Mouse (Mus musculus) neural tube, embryonic 13.5 days (tissue): ENCODE data around the gene Dcaf11. TPM values are rescaled to one million over a fixed set of nuclear protein-coding genes. Genes with fewer than 3 reads are reported as not detected.

Experiments
- ATAC-seq: fragments of 200-750 bp; cut with Nextera tagmentation; 2 replicates; pipeline ENCODE4 v1.8.0; 2017; ENCODE audit warnings: low read depth, mild to moderate bottlenecking, moderate TSS enrichment, moderate library complexity
- H3K27ac ChIP-seq: fragments of 300-500 bp; sonication (generic); replicated peaks from 2 replicates; pipeline ENCODE4 v1.5.1; 2015; ENCODE audit warnings: moderate library complexity, mild to moderate bottlenecking, inconsistent platforms
- H3K27me3 ChIP-seq: fragments of 300-500 bp; sonication (generic); 2 replicates; pipeline ENCODE4 v1.6.1; 2015; ENCODE audit warnings: mild to moderate bottlenecking, inconsistent platforms
- H3K36me3 ChIP-seq: fragments of 300-500 bp; sonication (generic); 2 replicates; pipeline ENCODE4 v1.6.1; 2015; ENCODE audit warnings: mild to moderate bottlenecking, inconsistent platforms
- H3K4me1 ChIP-seq: fragments of 300-500 bp; sonication (generic); replicated peaks from 2 replicates; pipeline ENCODE4 v1.6.1; 2015; ENCODE audit warnings: inconsistent platforms
- H3K4me2 ChIP-seq: fragments of 300-500 bp; sonication (generic); 2 replicates; pipeline ENCODE4 v1.6.1; 2015; ENCODE audit warnings: inconsistent platforms, mild to moderate bottlenecking, moderate library complexity
- H3K4me3 ChIP-seq: fragments of 300-500 bp; sonication (generic); 2 replicates; pipeline ENCODE4 v1.5.1; 2015; ENCODE audit warnings: mild to moderate bottlenecking, inconsistent platforms
- H3K9ac ChIP-seq: fragments of 300-500 bp; sonication (generic); 2 replicates; pipeline ENCODE4 v1.6.1; 2015; ENCODE audit warnings: moderate library complexity, mild to moderate bottlenecking, inconsistent platforms
- H3K9me3 ChIP-seq: fragments of 300-500 bp; sonication (generic); 2 replicates; pipeline ENCODE4 v1.6.1; 2016; ENCODE audit warnings: inconsistent platforms
- WGBS: fragments of 180-500 bp; shearing (Covaris S2); methylation state at CpG from one replicate; pipeline ENCODE4 v1.1.7; 2015; 5-methylcytosine and 5-hydroxymethylcytosine counted together
- polyA plus RNA-seq: library from polyadenylated mRNA; unstranded; fragments of >200 nt; fragmentation: Nextera tagmentation; extraction: Ambion mirVana; gene quantifications from 2 replicates; pipeline ENCODE4 v1.2.1, GENCODE M21; 2015

Dcaf11 gene
- polyA plus RNA-seq, 1 experiment from 2014 or later: 109 TPM

- H3K27ac ChIP-seq: no peak overlapping the region
- peaks cover 21% of the 10 kb centered on the region for H3K4me1 ChIP-seq
- H3K36me3 ChIP-seq: no peaks in the 10 kb centered on the region
- H3K27me3 ChIP-seq: no peaks in the 10 kb centered on the region
- no peak overlapping the region for H3K9ac ChIP-seq
- no peak overlapping the region for H3K4me3 ChIP-seq
- WGBS: 53% methylated on average over 6 of the region's 6 CpGs
- H3K9me3 ChIP-seq: no peaks in the 10 kb centered on the region
- no peak overlapping the region for H3K4me2 ChIP-seq
- ATAC-seq: no peak
Observed at GRCm38 (mm10) chr14:55536116-55536745, 23.6 kb upstream of the Dcaf11 start.

- Histone ChIP-seq H3K27ac (peak within 1 kb of the TSS; percentile 94), H3K9ac (peak within 1 kb of the TSS; percentile 86), H3K36me3 (peaks cover 18% of the 10 kb centered on the region), H3K4me2 (peak within 1 kb of the TSS; percentile 84), H3K27me3 (no peaks in the 10 kb centered on the region), H3K9me3 (no peaks in the 10 kb centered on the region), H3K4me1 (peaks cover 41% of the 10 kb centered on the region), H3K4me3 (peak within 1 kb of the TSS; percentile 55)
- WGBS: under 1% methylated on average over 32 of the region's 32 CpGs
- ATAC-seq: peak; percentile 91
Observed at GRCm38 (mm10) chr14:55540067-55540786, 19.6 kb upstream of the Dcaf11 start, which contains the start of gene Pck2. Gene Pck2 (plus strand): TSS chr14:55540266.

DNA sequence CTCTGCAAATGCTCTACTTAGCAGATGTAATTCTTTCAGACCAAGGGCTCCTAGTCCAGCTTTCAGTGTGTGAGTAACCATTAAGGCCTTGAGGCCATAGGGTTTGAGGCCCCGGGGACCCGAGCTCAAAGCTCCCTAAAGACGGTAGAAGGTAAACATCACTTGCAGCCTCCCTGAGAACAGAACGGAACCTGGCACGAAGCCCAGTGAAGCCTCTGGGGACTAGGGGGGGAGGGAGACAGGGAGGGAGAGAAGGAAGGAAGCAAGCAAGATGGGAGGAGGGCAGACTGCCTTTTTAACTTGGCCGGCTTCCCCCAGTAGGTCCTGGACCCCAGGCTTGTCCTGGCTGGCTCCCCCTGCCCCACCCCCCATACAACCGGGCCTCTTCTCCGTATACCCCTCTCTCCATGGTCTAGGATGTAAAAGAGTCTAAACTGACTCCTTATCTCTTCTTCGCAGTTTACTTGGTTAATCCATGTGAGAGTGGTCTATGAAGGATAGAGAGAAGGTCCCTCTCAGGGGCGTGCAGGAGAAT is 19.0 kb upstream of the Dcaf11 start:
- ATAC-seq: peak; percentile 65
- Histone ChIP-seq H3K27me3 (no peaks in the 10 kb centered on the region), H3K9me3 (no peaks in the 10 kb centered on the region), H3K4me3 (peak overlapping the region; percentile 55), H3K4me2 (peak overlapping the region; percentile 84), H3K9ac (peak overlapping the region; percentile 86), H3K36me3 (peaks cover 25% of the 10 kb centered on the region), H3K27ac (peak overlapping the region; percentile 94), H3K4me1 (peaks cover 41% of the 10 kb centered on the region)
- 9% methylated on average over 10 of the region's 10 CpGs for WGBS

GRCm38 (mm10) chr14:55542268-55542667 is 17.5 kb upstream of the Dcaf11 start:
- peaks cover 30% of the 10 kb centered on the region for H3K36me3 ChIP-seq
- ATAC-seq: no peak
- H3K9me3 ChIP-seq: no peaks in the 10 kb centered on the region
- H3K27ac ChIP-seq: no peak overlapping the region
- no peak overlapping the region for H3K4me3 ChIP-seq
- no peaks in the 10 kb centered on the region for H3K27me3 ChIP-seq
- H3K4me2 ChIP-seq: no peak overlapping the region
- no peak overlapping the region for H3K9ac ChIP-seq
- H3K4me1 ChIP-seq: peaks cover 41% of the 10 kb centered on the region
- 95% methylated on average over 12 of the region's 12 CpGs for WGBS

DNA sequence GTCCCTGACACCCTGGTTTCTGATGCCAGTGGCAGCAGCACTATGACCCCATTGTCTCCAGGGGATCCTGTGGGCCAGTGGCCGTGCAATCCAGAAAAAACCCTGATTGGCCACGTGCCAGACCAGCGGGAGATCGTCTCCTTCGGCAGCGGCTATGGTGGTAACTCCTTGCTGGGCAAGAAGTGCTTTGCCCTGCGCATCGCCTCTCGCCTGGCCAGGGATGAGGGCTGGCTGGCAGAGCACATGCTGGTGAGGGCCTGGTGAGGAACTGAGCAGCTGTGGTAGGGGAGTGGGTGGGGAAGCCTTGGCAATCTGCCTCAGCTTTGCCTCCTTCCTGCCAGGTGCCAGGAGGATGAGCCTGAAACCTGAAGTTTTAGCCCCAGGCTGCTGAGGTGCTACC is 15.5 kb upstream of the Dcaf11 start:
- ATAC-seq: no peak
- H3K9me3 ChIP-seq: no peaks in the 10 kb centered on the region
- peaks cover 50% of the 10 kb centered on the region for H3K36me3 ChIP-seq
- H3K4me1 ChIP-seq: peaks cover 39% of the 10 kb centered on the region
- no peaks in the 10 kb centered on the region for H3K27me3 ChIP-seq
- H3K4me2 ChIP-seq: no peak overlapping the region
- no peak overlapping the region for H3K4me3 ChIP-seq
- no peak overlapping the region for H3K27ac ChIP-seq
- 65% methylated on average over 9 of the region's 9 CpGs for WGBS
- H3K9ac ChIP-seq: no peak overlapping the region

DNA sequence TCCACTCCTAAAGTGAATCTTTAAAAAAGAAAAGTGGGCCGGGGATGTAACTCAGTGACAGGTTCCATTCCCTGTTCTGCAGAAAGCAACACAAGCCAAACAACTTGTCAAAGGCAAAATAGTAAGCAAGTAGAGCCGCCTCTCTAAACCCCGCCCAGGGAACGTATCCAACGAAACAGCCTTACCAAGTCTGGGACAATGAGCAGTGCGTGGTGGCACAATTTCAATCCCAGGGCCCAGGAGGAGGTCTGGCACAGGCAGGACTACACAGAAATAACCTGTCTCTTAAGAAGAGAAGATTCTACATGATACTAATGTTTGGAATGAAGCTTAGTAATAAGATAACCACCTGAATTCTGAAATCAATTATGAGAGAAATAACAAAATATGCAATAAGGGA is 9.6 kb upstream of the Dcaf11 start:
- H3K4me1 ChIP-seq: no peaks in the 10 kb centered on the region

GRCm38 (mm10) chr14:55551347-55551746 is 8.5 kb upstream of the Dcaf11 start:
- 55% methylated on average over 5 of the region's 5 CpGs for WGBS
- H3K9me3 ChIP-seq: no peaks in the 10 kb centered on the region
- H3K4me1 ChIP-seq: no peaks in the 10 kb centered on the region
- H3K27me3 ChIP-seq: no peaks in the 10 kb centered on the region
- no peak overlapping the region for H3K27ac ChIP-seq
- no peak overlapping the region for H3K4me3 ChIP-seq
- H3K4me2 ChIP-seq: no peak overlapping the region
- peaks cover 26% of the 10 kb centered on the region for H3K36me3 ChIP-seq
- H3K9ac ChIP-seq: no peak overlapping the region
- no peak for ATAC-seq

More for the DNA sequence above, 9.6 kb upstream of the Dcaf11 start:
- Histone ChIP-seq H3K4me3 (no peak overlapping the region), H3K27me3 (no peaks in the 10 kb centered on the region), H3K9me3 (no peaks in the 10 kb centered on the region), H3K27ac (no peak overlapping the region), H3K36me3 (peaks cover 35% of the 10 kb centered on the region), H3K4me2 (no peak overlapping the region), H3K9ac (no peak overlapping the region)
- 83% methylated on average over 6 of the region's 6 CpGs for WGBS
- ATAC-seq: no peak

DNA sequence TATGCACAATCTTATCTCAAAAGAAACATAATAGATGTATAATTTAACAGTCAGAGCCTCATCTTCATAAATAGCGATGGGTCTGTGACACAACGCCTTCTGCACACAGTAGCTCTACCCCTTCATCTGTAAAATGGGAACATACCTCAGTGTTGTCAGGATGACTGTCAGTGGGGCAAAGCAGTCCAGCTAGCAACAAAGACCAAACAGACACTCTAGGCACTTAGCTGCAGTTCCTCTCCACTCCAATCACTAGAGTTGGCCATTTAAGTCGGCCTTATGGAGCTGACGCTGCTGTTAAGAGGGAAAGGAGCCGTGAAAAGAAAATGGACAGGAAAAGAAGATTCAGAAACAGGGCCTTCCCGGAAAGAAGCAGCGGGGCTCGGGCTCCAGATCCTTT is 8.0 kb upstream of the Dcaf11 start:
- H3K27ac ChIP-seq: no peak overlapping the region
- H3K4me1 ChIP-seq: no peaks in the 10 kb centered on the region
- peaks cover 26% of the 10 kb centered on the region for H3K36me3 ChIP-seq
- H3K27me3 ChIP-seq: no peaks in the 10 kb centered on the region
- no peak overlapping the region for H3K4me2 ChIP-seq
- no peak overlapping the region for H3K9ac ChIP-seq
- no peaks in the 10 kb centered on the region for H3K9me3 ChIP-seq
- WGBS: 90% methylated on average over 8 of the region's 8 CpGs
- no peak overlapping the region for H3K4me3 ChIP-seq
- no peak for ATAC-seq

DNA sequence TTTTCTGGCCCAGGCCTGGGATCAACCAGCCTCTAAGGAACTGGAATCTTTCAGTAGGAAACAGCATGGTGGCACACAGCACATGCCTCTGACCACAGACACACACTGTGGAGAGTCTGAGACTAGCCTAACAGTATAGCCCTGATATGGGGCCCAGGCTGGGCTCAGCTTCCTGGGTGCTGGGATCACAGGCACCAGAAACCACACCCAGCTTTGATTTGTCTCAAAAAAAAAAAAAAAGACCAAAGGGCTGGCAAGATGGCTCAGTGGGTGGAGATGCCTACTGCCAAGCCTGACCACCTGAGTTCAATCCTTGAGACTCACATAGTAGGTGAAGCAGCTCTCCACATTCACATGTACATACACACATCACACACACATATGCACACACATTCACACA is 5.2 kb upstream of the Dcaf11 start:
- H3K9ac ChIP-seq: no peak overlapping the region
- H3K4me3 ChIP-seq: no peak overlapping the region
- peaks cover 8% of the 10 kb centered on the region for H3K4me1 ChIP-seq
- no peaks in the 10 kb centered on the region for H3K9me3 ChIP-seq
- no peaks in the 10 kb centered on the region for H3K27me3 ChIP-seq
- H3K36me3 ChIP-seq: 0 out of 2 replicates have a peak, but pooled peaks cover 2% of the 10 kb centered on the region
- H3K4me2 ChIP-seq: no peak overlapping the region
- no peak overlapping the region for H3K27ac ChIP-seq
- no peak for ATAC-seq

GRCm38 (mm10) chr14:55555788-55556187 is 4.0 kb upstream of the Dcaf11 start:
- ATAC-seq: no peak
- no peak overlapping the region for H3K4me3 ChIP-seq
- peaks cover 8% of the 10 kb centered on the region for H3K4me1 ChIP-seq
- no peak overlapping the region for H3K4me2 ChIP-seq
- no peak overlapping the region for H3K27ac ChIP-seq
- 79% methylated on average over 3 of the region's 3 CpGs for WGBS
- H3K36me3 ChIP-seq: no peaks in the 10 kb centered on the region
- H3K9me3 ChIP-seq: no peaks in the 10 kb centered on the region
- no peaks in the 10 kb centered on the region for H3K27me3 ChIP-seq
- no peak overlapping the region for H3K9ac ChIP-seq

GRCm38 (mm10) chr14:55557003-55557402 is 2.8 kb upstream of the Dcaf11 start:
- H3K9me3 ChIP-seq: no peaks in the 10 kb centered on the region
- no peak overlapping the region for H3K27ac ChIP-seq
- ATAC-seq: no peak

GRCm38 (mm10) chr14:55557587-55557986 is 2.2 kb upstream of the Dcaf11 start:
- H3K9me3 ChIP-seq: no peaks in the 10 kb centered on the region
- no peak overlapping the region for H3K4me3 ChIP-seq
- no peak overlapping the region for H3K9ac ChIP-seq
- no peak overlapping the region for H3K27ac ChIP-seq
- 92% methylated on average over 3 of the region's 3 CpGs for WGBS
- no peak for ATAC-seq
- H3K4me2 ChIP-seq: no peak overlapping the region
- no peaks in the 10 kb centered on the region for H3K27me3 ChIP-seq
- H3K4me1 ChIP-seq: peaks cover 25% of the 10 kb centered on the region
- 0 out of 2 replicates have a peak, but pooled peaks cover 1% of the 10 kb centered on the region for H3K36me3 ChIP-seq

More at GRCm38 (mm10) chr14:55557003-55557402, 2.8 kb upstream of the Dcaf11 start:
- Histone ChIP-seq H3K4me3 (no peak overlapping the region), H3K36me3 (no peaks in the 10 kb centered on the region), H3K9ac (no peak overlapping the region), H3K27me3 (no peaks in the 10 kb centered on the region), H3K4me1 (peaks cover 19% of the 10 kb centered on the region), H3K4me2 (no peak overlapping the region)
- 28% methylated on average over 5 of the region's 5 CpGs for WGBS
